In the genomic region with DNA sequence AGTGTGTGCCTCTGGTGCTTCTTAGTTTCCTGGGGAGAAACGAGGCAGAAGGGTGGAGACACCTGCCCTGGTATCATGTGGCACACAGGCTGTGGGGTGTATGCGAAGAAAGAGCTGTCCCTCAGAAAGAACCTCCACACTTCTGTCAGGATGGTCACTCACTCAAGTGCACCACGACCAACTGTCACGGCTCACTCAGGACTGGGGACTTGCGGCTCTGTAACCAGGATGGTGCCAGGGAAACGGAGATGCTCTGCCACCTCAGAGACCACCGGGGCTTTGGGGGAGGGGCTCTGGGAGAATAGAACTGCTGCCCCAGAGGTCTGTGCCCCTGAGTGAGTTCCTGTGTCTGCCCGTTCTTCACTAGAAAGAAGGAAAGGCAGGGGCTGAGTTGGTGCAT, we compare ENCODE assay signal across 26 mouse cellular contexts. TPM values are rescaled to one million over a fixed set of nuclear protein-coding genes. Genes with fewer than 3 reads are reported as not detected.
A peak's percentile ranks its signal among the peaks of the same experiment; 100 is the strongest.
DNase-seq lines count a peak whose midpoint lies in the region; ATAC-seq and TF ChIP-seq lines count a peak whose summit lies in the region.
"Had no signal": no experiment of that assay in that cellular context is flagged by ENCODE, and none has a peak within 500 bp of the region (broad histone marks: within the 10 kb centered on the region; RNA-seq: fewer than 3 reads in every experiment).

No protein-coding gene starts in this region.

- peaks cover 29% of the 10 kb centered on the region for H3K4me1 ChIP-seq in forebrain, embryonic 10.5 days
- H3K4me1 ChIP-seq in forebrain, embryonic 11.5 days (replicated peaks; ENCODE audit: control insufficient read depth, insufficient read depth, low read length) = 0 out of 2 replicates have a peak, but pooled peaks cover 3% of the 10 kb centered on the region
- H3K4me1 ChIP-seq in liver, adult 2 months (ENCODE audit: control insufficient read depth, insufficient read depth, low read length) = no peaks in the 10 kb centered on the region
- no peaks in the 10 kb centered on the region for H3K4me1 ChIP-seq in liver, embryonic 11.5 days (replicated peaks; ENCODE audit: control insufficient read depth, insufficient read depth, low read length)
- H3K4me1 ChIP-seq in hindbrain, embryonic 15.5 days (replicated peaks) = peaks cover 48% of the 10 kb centered on the region
- H3K4me1 ChIP-seq in neural tube, embryonic 13.5 days (replicated peaks) = peaks cover 68% of the 10 kb centered on the region

- no peak overlapping the region for H3K9ac ChIP-seq in forebrain, embryonic 11.5 days (ENCODE audit: low read length)
- H3K9ac ChIP-seq in liver, adult 2 months (ENCODE audit: low read depth, low read length) = no peak overlapping the region
- H3K9ac ChIP-seq in liver, embryonic 11.5 days (ENCODE audit: low read depth, low read length) = no peak overlapping the region
- H3K9ac ChIP-seq in hindbrain, embryonic 15.5 days = no peak overlapping the region
- H3K9ac ChIP-seq in neural tube, embryonic 13.5 days = no peak overlapping the region
- H3K9ac ChIP-seq: embryonic facial prominence, embryonic 12.5 days; forebrain, embryonic 13.5 days; liver, postnatal 0 days; midbrain, embryonic 12.5 days had no signal

- no peak for ATAC-seq in forebrain, embryonic 11.5 days (replicated peaks; ENCODE audit: low FRiP score)
- no peak for ATAC-seq in liver, embryonic 11.5 days (replicated peaks; ENCODE audit: low FRiP score)
- no peak for ATAC-seq in hindbrain, embryonic 15.5 days (ENCODE audit: low FRiP score, low read depth)
- ATAC-seq in neural tube, embryonic 13.5 days (ENCODE audit: low read depth) = no peak
- ATAC-seq: forebrain, embryonic 13.5 days; intestine, embryonic 16.5 days; liver, postnatal 0 days; Patski had no signal

- H3K4me2 ChIP-seq in forebrain, embryonic 11.5 days (ENCODE audit: low read depth, low read length, severe bottlenecking) = no peak overlapping the region
- no peak overlapping the region for H3K4me2 ChIP-seq in liver, embryonic 11.5 days
- no peak overlapping the region for H3K4me2 ChIP-seq in hindbrain, embryonic 15.5 days
- H3K4me2 ChIP-seq in neural tube, embryonic 13.5 days = no peak overlapping the region
- H3K4me2 ChIP-seq: embryonic facial prominence, embryonic 12.5 days; forebrain, embryonic 13.5 days; midbrain, embryonic 12.5 days had no signal

- no peak for TF ChIP-seq CTCF in liver, adult 2 months (IDR thresholded peaks at IDR 0.05; ENCODE audit: low read depth, low read length)

- no peaks in the 10 kb centered on the region for H3K79me2 ChIP-seq in liver, adult 2 months (ENCODE audit: control insufficient read depth, insufficient read depth, low read length)

- 87% methylated on average over 8 of the region's 8 CpGs for WGBS in forebrain, embryonic 10.5 days
- 82% methylated on average over 8 of the region's 8 CpGs for WGBS in forebrain, embryonic 11.5 days
- 81% methylated on average over 8 of the region's 8 CpGs for WGBS in liver, adult 2 months
- 79% methylated on average over 8 of the region's 8 CpGs for WGBS in liver, embryonic 11.5 days
- WGBS in hindbrain, embryonic 15.5 days = 71% methylated on average over 8 of the region's 8 CpGs
- 67% methylated on average over 8 of the region's 8 CpGs for WGBS in neural tube, embryonic 13.5 days

- no peak for DNase-seq in forebrain, embryonic 10.5 days (ENCODE audit: extremely low spot score, low spot score)
- no peak for DNase-seq in forebrain, embryonic 11.5 days (ENCODE audit: low spot score)
- DNase-seq in liver, adult 2 months (ENCODE audit: extremely low read depth, low read depth, low spot score) = no peak
- DNase-seq in liver, embryonic 11.5 days (ENCODE audit: low spot score) = no peak
- DNase-seq in ovary, adult 18-20 months (ENCODE audit: low spot score) = no peak
- DNase-seq: adrenal gland, adult 2 months; B cell, adult 2 months; cerebellum, adult 11 months; heart, postnatal 4 days; liver; liver, postnatal 0 days; lung, postnatal 14 days; right cerebral cortex, postnatal 14 days; thymus, adult 2 months had no signal

- TF ChIP-seq POLR2A in liver, adult 2 months (IDR thresholded peaks at IDR 0.05; ENCODE audit: extremely low read depth, insufficient read depth, low read length) = no peak

- no peaks in the 10 kb centered on the region for H3K9me3 ChIP-seq in forebrain, embryonic 10.5 days
- no peaks in the 10 kb centered on the region for H3K9me3 ChIP-seq in forebrain, embryonic 11.5 days (ENCODE audit: control insufficient read depth, low read length)
- no peaks in the 10 kb centered on the region for H3K9me3 ChIP-seq in liver, embryonic 11.5 days (ENCODE audit: control insufficient read depth, low read length)
- H3K9me3 ChIP-seq in hindbrain, embryonic 15.5 days = no peaks in the 10 kb centered on the region
- no peaks in the 10 kb centered on the region for H3K9me3 ChIP-seq in neural tube, embryonic 13.5 days
- H3K9me3 ChIP-seq: embryonic facial prominence, embryonic 12.5 days; forebrain, embryonic 13.5 days; heart, embryonic 10.5 days; midbrain, embryonic 12.5 days had no signal

- no peak overlapping the region for H3K4me3 ChIP-seq in forebrain, embryonic 10.5 days
- H3K4me3 ChIP-seq in forebrain, embryonic 11.5 days (ENCODE audit: low read depth, low read length) = no peak overlapping the region
- no peak overlapping the region for H3K4me3 ChIP-seq in liver, adult 2 months (ENCODE audit: insufficient read depth, low read depth, low read length)
- H3K4me3 ChIP-seq in liver, embryonic 11.5 days (ENCODE audit: low read depth, low read length) = no peak overlapping the region
- H3K4me3 ChIP-seq in hindbrain, embryonic 15.5 days = no peak overlapping the region
- H3K4me3 ChIP-seq in neural tube, embryonic 13.5 days = no peak overlapping the region
- H3K4me3 ChIP-seq: embryonic facial prominence, embryonic 12.5 days; forebrain, embryonic 13.5 days; heart, embryonic 10.5 days; midbrain, embryonic 12.5 days had no signal

- H3K27me3 ChIP-seq in forebrain, embryonic 10.5 days (ENCODE audit: poor library complexity, severe bottlenecking) = no peaks in the 10 kb centered on the region
- no peaks in the 10 kb centered on the region for H3K27me3 ChIP-seq in forebrain, embryonic 11.5 days (ENCODE audit: control insufficient read depth, insufficient read depth, low read length)
- H3K27me3 ChIP-seq in liver, adult 2 months (ENCODE audit: control insufficient read depth, insufficient read depth, low read length) = no peaks in the 10 kb centered on the region
- no peaks in the 10 kb centered on the region for H3K27me3 ChIP-seq in liver, embryonic 11.5 days (replicated peaks; ENCODE audit: control insufficient read depth, insufficient read depth, low read length)
- H3K27me3 ChIP-seq in hindbrain, embryonic 15.5 days = no peaks in the 10 kb centered on the region
- no peaks in the 10 kb centered on the region for H3K27me3 ChIP-seq in neural tube, embryonic 13.5 days
- H3K27me3 ChIP-seq: CH12.LX; embryonic facial prominence, embryonic 12.5 days; forebrain, embryonic 13.5 days; midbrain, embryonic 12.5 days had no signal

- no peaks in the 10 kb centered on the region; the same call in 1 of the 2 replicates for H3K36me3 ChIP-seq in forebrain, embryonic 10.5 days (replicated peaks)
- H3K36me3 ChIP-seq in forebrain, embryonic 11.5 days (ENCODE audit: control insufficient read depth, insufficient read depth, low read length) = no peaks in the 10 kb centered on the region
- no peaks in the 10 kb centered on the region for H3K36me3 ChIP-seq in liver, adult 2 months (ENCODE audit: control insufficient read depth, insufficient read depth, low read length)
- H3K36me3 ChIP-seq in liver, embryonic 11.5 days (ENCODE audit: control insufficient read depth, insufficient read depth, low read length) = no peaks in the 10 kb centered on the region
- no peaks in the 10 kb centered on the region for H3K36me3 ChIP-seq in hindbrain, embryonic 15.5 days
- H3K36me3 ChIP-seq in neural tube, embryonic 13.5 days = peaks cover 16% of the 10 kb centered on the region
- H3K36me3 ChIP-seq: embryonic facial prominence, embryonic 12.5 days; G1E; heart, embryonic 10.5 days; midbrain, embryonic 12.5 days had no signal

- 0 out of 2 replicates have a peak overlapping the region, but pooled peaks have one; percentile 70 for H3K27ac ChIP-seq in forebrain, embryonic 10.5 days
- no peak overlapping the region for H3K27ac ChIP-seq in forebrain, embryonic 11.5 days (ENCODE audit: low read depth, low read length)
- peak overlapping the region; percentile 37; the same call in 1 of the 2 replicates for H3K27ac ChIP-seq in liver, adult 2 months (replicated peaks; ENCODE audit: insufficient read depth, low read depth, low read length)
- no peak overlapping the region for H3K27ac ChIP-seq in liver, embryonic 11.5 days (ENCODE audit: low read depth, low read length)
- peak overlapping the region; percentile 70; the same call in 1 of the 2 replicates for H3K27ac ChIP-seq in hindbrain, embryonic 15.5 days (replicated peaks)
- peak overlapping the region; percentile 80 for H3K27ac ChIP-seq in neural tube, embryonic 13.5 days (replicated peaks)
- H3K27ac ChIP-seq: embryonic facial prominence, embryonic 12.5 days; forebrain, embryonic 13.5 days; heart, embryonic 10.5 days; stomach, postnatal 0 days had no signal

RNA-seq across cellular contexts. Expression of a gene that starts 15.4 kb away (rescaled TPM):
- polyA plus RNA-seq in forebrain, embryonic 10.5 days (2016; fragmentation: Nextera tagmentation; extraction: Ambion mirVana) = 1.9 and 2.2 TPM in 2 replicates
- polyA plus RNA-seq in forebrain, embryonic 11.5 days (2014; fragmentation: Nextera tagmentation; extraction: Ambion mirVana) = 5.3 and 6.1 TPM in 2 replicates
- 0.74 and 0.92 TPM in 2 replicates for total RNA-seq in liver, adult 2 months (2014; rRNA removed)
- 0.55 and 0.65 TPM in 2 replicates for polyA plus RNA-seq in liver, adult 2 months (2012; rRNA removed)
- 0.49 and 0.93 TPM in 2 replicates for polyA plus RNA-seq in liver, embryonic 11.5 days (2014; fragmentation: Nextera tagmentation; extraction: Ambion mirVana)
- 12.3 and 12.7 TPM in 2 replicates for polyA plus RNA-seq in hindbrain, embryonic 15.5 days (2015; fragmentation: Nextera tagmentation; extraction: Ambion mirVana)
- polyA plus RNA-seq in neural tube, embryonic 13.5 days (2015; fragmentation: Nextera tagmentation; extraction: Ambion mirVana) = 10.5 and 11.8 TPM in 2 replicates
- total RNA-seq: granulocyte monocyte progenitor cell, adult 5-6 weeks had no signal
- polyA plus RNA-seq: G1E had no signal

Comparison
In these comparisons a context has a peak if more than half of its experiments do, and no peak if none do; other contexts are left out.
1. H3K27ac ChIP-seq: peak in forebrain, embryonic 10.5 days (single experiment), liver, adult 2 months (single experiment), hindbrain, embryonic 15.5 days (single experiment) and neural tube, embryonic 13.5 days (single experiment); none in forebrain, embryonic 11.5 days (single experiment) and liver, embryonic 11.5 days (single experiment).